Mouse (Mus musculus) C2C12 (cell line): ENCODE data around the gene Smurf1.

Source experiments
- CEBPB ChIP-seq: IDR thresholded peaks from one replicate; pipeline ENCODE4 v1.6.1; 2011; ENCODE audit warnings: low read depth, mild to moderate bottlenecking, control low read depth, moderate library complexity
- CTCF ChIP-seq: IDR thresholded peaks from one replicate; pipeline ENCODE4 v1.5.1; 2011; ENCODE audit not compliant: control insufficient read depth, insufficient read depth, insufficient read length
- MAX ChIP-seq: IDR thresholded peaks from one replicate; pipeline ENCODE4 v1.6.1; 2011; ENCODE audit warnings: mild to moderate bottlenecking, control low read depth
- MYOD1 ChIP-seq: IDR thresholded peaks from one replicate; pipeline ENCODE4 v1.6.1; 2011; ENCODE audit warnings: low read depth; ENCODE audit not compliant: control insufficient read depth, insufficient read length
- USF1 ChIP-seq: IDR thresholded peaks from one replicate; pipeline ENCODE4 v1.6.1; 2011; ENCODE audit warnings: low read depth, mild to moderate bottlenecking, control low read depth, moderate library complexity

- no peak for TF ChIP-seq MYOD1
- no peak for TF ChIP-seq CTCF
- no peak for TF ChIP-seq MAX
- TF ChIP-seq USF1, result no peak
- no peak for TF ChIP-seq CEBPB
Measured at GRCm38 (mm10) chr5:144952592-144952991, 13.1 kb downstream of the Smurf1 start.
